Mouse (Mus musculus) gastrocnemius, adult 18-20 months (tissue): ENCODE measurements at regions not wholly inside any gene's neighbourhood (a gene's known extent, or its start where the extent isn't known, plus 50 kb on each side); places are given as distances from the start of the nearest gene placed in this dataset.
"Not testable (repeated sequence)": the region's sequence is repeated elsewhere in the genome, so short reads cannot be mapped to it uniquely, and the experiment has no call there.

Experiments
- DNase-seq: peaks from one replicate; pipeline ENCODE4 v3.0.0; 2021; ENCODE audit warnings: low spot score

DNA sequence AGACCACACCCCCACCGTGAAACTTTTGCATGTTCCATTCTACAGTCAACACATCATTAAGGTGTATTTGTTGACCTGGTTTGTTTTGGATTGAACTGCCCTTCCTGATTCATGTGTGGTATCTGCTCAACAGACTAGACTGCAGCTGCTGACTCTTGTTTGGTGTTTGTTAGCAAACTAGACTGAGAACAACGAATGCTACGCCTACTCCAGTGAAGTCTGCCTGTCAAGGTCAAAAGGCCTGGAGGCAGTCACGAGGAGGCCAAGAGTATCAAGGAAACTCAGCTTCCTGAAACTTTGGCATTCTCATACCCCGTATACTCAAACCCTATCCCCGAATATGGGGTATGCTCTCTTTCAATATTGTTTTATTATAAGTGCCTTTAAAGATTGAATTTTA, 194.2 kb upstream of the Spin1 start:
- DNase-seq: not testable (repeated sequence)

DNA sequence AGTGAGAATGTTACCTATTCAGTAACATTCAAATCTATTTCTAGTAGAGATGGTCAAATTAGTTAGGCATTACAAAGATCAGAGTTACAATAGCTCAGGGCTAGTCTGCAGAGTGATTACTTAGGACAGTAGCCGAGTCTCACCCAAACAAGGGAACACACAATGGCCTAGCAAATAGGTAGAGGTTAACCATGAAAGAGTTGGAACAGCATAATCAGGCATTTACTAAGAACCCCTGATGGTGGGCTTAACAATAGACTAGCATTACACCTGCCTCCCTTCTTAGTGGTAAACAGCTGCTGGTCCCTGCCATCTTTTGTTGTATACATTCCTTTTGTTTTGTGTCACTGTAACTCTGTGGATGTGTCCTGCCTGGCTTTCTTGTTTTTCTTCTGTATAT, 193.8 kb upstream of the Spin1 start:
- no peak for DNase-seq

DNA sequence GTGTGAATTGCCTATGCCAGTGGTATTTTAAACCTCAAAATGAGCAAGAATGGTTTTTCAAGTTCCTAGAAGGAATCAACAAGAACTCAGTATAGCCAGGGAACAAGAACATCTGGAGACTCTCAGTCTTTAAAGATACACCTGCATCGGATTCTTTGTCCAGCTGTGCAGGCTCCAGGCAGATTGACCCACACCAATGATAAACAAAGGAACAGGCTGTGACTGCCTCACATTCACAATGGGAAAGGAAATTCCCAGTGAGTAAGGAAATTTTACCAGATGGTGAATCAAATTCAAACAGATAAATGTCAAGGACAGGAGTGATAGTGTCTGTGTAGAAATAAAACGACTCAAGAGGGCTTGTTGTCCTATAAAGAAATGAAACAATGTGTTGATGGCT, 187.9 kb upstream of the Spin1 start:
- DNase-seq: not testable (repeated sequence)

DNA sequence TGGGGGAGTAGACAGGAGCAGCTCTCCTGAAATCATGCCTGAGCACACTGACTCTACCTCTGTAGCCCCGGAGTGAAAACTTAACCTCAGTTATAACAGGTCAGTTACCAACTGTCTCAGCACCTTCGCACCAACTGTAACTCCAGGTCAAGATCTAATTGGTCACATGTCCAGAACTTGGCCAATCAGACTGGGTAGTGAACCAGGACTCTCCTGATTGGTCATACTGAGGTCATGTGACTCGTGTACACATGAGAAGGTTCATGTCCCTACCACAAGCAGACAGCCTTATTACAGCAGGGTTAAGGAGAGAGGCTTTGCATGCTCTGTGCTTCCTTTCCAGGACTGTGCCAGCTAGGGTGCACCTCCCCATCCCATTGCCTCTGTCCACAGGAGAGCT, 166.7 kb upstream of the Spin1 start:
- not testable (repeated sequence) for DNase-seq

GRCm38 (mm10) chr13:50942561-50942960, 158.1 kb upstream of the Spin1 start:
- DNase-seq: no peak

GRCm38 (mm10) chr13:50949545-50950226, 151.0 kb upstream of the Spin1 start:
- DNase-seq: peak; percentile 85

DNA sequence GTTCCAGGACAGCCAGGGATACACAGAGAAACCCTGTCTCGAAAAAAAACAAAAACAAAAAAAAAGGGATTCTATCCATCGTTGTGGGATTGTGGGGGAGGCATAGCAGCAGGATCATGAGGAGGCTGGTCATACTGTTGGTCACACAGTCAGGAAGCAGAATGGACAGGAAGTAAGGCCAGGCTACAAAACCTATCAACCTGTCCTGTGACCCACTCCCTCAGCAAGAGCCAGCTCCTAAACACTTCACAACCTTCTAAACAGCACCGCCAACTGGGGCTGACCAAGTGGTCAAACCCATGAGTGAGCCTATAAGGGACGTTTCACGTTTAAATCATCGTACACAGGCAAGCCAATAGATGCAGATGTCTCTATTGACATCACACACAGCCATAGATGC, 146.0 kb upstream of the Spin1 start:
- no peak for DNase-seq

DNA sequence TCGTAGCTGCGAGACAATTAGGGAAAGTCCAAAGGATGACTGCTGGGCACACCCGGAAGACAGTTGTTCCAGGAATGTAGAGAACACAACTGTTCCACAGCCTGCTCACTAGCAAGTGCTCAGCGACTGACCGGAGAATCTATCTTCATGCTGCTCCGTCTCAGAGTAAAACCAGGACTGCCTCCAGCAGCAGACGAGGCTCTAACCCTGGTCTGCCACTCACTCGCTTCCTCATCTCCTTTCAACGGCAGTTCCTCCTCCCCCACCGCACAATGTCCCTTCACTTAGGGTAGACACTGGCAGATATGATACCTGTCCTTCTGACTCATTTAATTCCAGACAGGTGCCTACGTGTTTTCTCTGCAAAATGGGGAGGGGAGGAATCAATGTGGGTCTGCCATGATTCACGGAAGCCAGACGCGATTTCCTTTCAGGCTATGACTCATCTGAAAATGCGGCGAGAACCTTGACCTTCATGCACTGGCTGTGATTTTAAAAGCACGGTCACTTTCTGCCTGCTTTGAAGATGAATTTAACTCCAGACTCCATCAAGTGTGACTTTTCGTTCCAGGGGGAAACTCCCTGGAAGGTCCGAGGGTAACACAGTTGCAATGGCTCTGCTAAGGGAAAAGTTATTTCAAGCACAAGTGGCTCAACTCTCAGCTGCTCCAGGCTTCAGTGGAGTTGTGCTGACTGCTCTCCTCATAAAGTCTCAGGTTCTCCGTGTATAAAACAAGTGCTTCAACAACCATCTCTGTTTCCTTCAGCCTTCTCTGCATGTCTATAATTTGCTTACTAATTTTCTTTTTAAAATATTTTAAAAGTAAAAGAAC, 142.4 kb upstream of the Spin1 start:
- no peak for DNase-seq

DNA sequence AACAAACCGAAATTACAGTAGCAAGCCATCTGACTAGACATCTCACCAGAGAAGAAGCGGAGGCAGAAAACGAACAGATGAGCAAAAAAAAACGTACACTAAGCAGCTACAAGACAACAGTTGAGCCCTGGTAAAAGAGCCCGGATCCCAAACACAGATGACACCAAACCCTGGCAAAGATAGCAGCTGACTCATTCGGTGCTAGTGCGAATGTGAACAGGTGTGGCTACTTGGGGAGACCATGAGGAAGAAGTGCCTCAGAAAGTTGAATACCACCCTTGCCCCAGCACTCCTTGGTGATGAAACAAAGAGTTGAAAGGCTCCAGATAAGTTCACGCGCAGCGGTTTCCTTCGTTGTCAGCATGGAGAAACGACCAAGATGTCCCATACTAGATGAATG, 139.8 kb upstream of the Spin1 start:
- DNase-seq: no peak

DNA sequence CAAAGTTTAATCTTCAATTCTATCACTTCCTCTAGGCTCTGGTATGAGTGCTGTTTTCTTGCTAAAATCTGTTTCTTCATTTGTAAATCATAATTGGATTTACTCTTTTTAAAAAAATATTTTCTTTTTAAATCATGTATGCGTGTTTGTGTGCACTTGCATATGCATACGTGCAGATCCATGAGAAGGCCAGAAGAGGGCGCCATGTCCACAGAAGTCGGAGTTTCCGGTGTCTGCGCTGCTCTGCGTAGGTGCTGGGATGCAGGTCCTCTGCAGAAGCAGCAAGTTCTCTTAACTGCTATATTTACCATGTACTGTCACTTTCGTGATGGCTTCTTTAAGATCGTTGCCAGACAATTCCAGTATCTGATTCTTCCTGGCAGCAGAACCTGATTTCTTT, 136.6 kb upstream of the Spin1 start:
- DNase-seq: no peak

DNA sequence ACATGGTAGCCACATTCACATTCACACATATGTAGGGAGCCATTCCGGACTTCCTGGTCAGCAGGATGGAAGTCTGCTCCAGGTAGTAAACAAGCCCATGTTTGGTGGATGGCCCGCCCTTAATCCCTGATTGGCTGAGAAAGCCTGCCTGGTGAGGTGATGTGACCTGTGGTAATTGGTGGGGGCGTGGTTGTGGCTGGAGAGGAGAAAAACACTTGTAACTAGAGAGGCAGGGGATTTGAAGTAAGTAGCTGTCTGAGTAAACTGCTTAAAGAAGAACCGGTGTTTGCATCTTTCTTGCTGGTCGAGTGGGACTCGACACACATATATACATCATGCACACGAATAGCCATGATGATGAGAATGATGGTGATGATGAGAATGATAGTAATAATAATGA, 135.6 kb upstream of the Spin1 start:
- DNase-seq: not testable (repeated sequence)

- DNase-seq: no peak
Measured at GRCm38 (mm10) chr13:50965678-50966077, 135.0 kb upstream of the Spin1 start.

GRCm38 (mm10) chr13:50966826-50967225, 133.9 kb upstream of the Spin1 start:
- no peak for DNase-seq

DNA sequence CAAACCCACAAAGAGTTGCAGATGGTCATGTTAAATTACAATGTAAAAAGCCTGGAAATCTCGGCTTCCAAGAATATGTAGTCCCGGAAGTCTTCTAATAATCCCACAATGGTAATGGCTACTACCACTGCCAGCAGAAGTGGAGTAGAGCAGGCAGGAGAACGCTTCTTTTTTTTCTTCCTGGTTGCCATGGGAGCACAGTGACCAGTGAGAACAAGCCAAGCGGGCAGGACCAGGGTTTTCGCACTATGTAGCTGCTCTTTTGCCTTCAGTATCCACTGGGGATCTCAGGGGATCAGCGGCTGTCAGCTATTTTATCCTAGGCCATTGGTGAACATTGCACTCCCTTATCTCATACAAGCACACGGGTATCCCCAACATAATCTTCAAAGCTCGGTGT, 127.3 kb upstream of the Spin1 start:
- no peak for DNase-seq

- no peak for DNase-seq
Measured at GRCm38 (mm10) chr13:50975306-50975920, 125.3 kb upstream of the Spin1 start.

GRCm38 (mm10) chr13:50982005-50982404, 118.7 kb upstream of the Spin1 start:
- DNase-seq: no peak

DNA sequence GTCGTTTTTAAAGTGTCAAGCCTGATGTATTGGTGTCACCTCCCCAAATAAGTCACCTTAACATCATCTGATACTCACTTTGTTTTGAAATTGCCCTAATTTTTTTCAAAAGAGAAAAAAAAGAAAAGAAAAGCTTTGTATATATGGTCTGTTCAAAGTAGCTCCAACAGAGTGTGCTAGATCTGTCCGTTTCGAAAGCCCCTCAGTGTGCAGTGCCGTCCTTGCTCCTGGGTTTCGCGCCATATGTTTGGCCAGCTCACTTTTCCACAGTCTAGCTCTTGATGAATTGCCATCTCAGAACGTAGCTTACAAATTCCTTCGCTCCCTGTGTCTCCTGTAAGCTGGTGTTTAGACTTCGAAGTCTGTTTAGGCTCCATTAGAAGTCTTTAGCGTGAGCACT, 117.7 kb upstream of the Spin1 start:
- DNase-seq: no peak

DNA sequence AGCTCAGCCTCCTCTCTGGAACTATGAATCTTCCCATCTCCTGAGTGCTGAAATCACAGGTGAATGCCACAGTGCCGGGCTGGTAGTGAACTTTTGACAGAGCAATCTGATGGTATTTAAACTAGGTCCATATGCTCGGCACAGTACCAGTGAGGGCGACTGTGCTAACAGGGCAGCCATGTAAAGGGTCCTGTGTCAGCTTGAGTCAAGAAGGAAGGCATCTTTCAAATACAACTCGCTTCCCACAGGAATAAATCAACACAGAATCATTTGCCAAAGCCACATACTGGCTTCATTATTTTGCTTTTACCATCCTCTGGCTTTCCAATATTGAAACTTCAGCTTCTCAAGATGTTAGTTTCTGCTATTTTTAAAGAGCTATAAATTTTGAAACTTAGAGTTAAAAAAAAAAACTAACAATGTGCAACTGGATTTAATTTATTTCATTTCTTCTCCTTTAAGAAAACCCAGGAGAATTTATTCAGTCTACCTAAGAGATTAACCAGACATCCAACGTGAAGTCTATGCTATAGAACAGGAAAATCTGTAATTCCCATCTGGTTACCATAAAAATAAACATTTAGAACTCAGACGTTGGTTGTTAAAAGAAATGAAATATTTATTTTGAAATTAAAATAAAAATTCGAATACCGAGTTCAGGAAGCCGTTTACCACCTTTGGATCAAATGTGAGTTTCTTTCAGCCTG, 108.8 kb upstream of the Spin1 start:
- DNase-seq: no peak

- DNase-seq: no peak
Measured at GRCm38 (mm10) chr13:50999738-51000137, 100.9 kb upstream of the Spin1 start.

DNA sequence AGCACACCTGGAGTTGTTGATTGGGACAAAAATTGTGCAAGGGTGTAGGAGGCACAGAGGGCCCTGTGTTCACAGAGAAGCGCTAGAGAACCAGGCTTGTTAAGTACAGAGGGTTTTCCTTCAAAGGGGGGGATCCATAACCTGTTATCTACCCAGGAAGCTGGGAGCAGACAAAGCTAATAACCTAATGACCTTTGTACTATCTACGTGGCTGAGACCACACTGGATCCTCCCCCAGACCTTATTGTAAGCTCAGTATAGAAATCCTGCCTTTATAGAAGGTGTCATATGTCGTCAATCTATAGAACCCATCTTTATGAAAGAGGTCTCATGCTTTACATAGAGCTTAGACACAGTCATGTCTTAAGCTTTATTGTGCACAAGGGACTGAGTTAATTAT, 95.9 kb upstream of the Spin1 start:
- no peak for DNase-seq

- DNase-seq: no peak
Measured at GRCm38 (mm10) chr13:51010736-51011135, 89.9 kb upstream of the Spin1 start.

DNA sequence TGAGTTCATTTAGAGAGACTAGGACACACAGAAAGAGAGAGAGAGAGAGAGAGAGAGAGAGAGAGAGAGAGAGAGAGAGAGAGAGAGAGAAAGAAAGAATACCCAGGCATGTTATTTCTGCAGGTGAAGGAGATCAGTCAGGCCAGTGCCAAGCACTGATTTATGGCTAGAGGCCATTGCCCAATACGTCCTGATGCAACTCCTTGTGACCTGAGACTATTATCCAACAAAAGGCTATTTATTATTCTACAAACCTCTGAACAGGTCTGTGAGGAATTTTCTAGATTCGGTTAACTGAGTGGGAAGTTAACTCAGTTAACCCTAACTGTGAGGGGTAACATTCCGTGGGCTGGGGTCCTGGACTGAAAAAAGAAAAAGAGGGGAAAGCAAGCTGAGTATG, 84.5 kb upstream of the Spin1 start:
- no peak for DNase-seq
